Mouse (Mus musculus) limb, embryonic 14.5 days (tissue): ENCODE measurements around the gene Prex1. TPM values are rescaled to one million over a fixed set of nuclear protein-coding genes. Genes with fewer than 3 reads are reported as not detected.
"Not testable (repeated sequence)": the region's sequence is repeated elsewhere in the genome, so short reads cannot be mapped to it uniquely, and the experiment has no call there.

Source experiments
- ATAC-seq: fragments of 200-750 bp; cut with Nextera tagmentation; 2 replicates; pipeline ENCODE4 v1.8.0; 2017; ENCODE audit warnings: low read depth, moderate number of reproducible peaks, moderate TSS enrichment; ENCODE audit not compliant: low FRiP score
- DNase-seq: peaks from one replicate; pipeline ENCODE4 v3.0.0-alpha.2; 2015; ENCODE audit warnings: low spot score
- H3K27ac ChIP-seq: fragments of 300-500 bp; sonication (generic); replicated peaks from 2 replicates; pipeline ENCODE4 v1.5.1; 2014; ENCODE audit warnings: low read depth, mild to moderate bottlenecking, low read length, moderate library complexity, mixed read lengths
- H3K27me3 ChIP-seq: fragments of 300-500 bp; sonication (generic); 2 replicates; pipeline ENCODE4 v1.6.1; 2014; ENCODE audit warnings: low read length, mixed read lengths; ENCODE audit not compliant: control insufficient read depth, insufficient read depth
- H3K36me3 ChIP-seq: fragments of 300-500 bp; sonication (generic); 2 replicates; pipeline ENCODE4 v1.6.1; 2014; ENCODE audit warnings: mild to moderate bottlenecking, low read length, moderate library complexity, mixed read lengths; ENCODE audit not compliant: control insufficient read depth, insufficient read depth
- H3K4me1 ChIP-seq: fragments of 300-500 bp; sonication (generic); 2 replicates; pipeline ENCODE4 v1.6.1; 2014; ENCODE audit warnings: antibody characterized with exemption, low read length, mixed read lengths; ENCODE audit not compliant: control insufficient read depth, insufficient read depth
- H3K4me2 ChIP-seq: fragments of 300-500 bp; sonication (generic); replicated peaks from 2 replicates; pipeline ENCODE4 v1.6.1; 2014; ENCODE audit warnings: low read depth, mild to moderate bottlenecking, low read length, moderate library complexity; ENCODE audit not compliant: severe bottlenecking
- H3K4me3 ChIP-seq: fragments of 300-500 bp; sonication (generic); replicated peaks from 2 replicates; pipeline ENCODE4 v1.5.1; 2014; ENCODE audit warnings: low read length
- H3K9ac ChIP-seq: fragments of 300-500 bp; sonication (generic); 2 replicates; pipeline ENCODE4 v1.6.1; 2014; ENCODE audit warnings: mild to moderate bottlenecking, low read depth, low read length, moderate library complexity; ENCODE audit not compliant: severe bottlenecking
- H3K9me3 ChIP-seq: fragments of 300-500 bp; sonication (generic); 2 replicates; pipeline ENCODE4 v1.6.1; 2016; ENCODE audit warnings: low read length; ENCODE audit not compliant: control insufficient read depth
- POLR2A ChIP-seq: fragments of 200-500 bp; IDR thresholded peaks from 2 replicates; pipeline ENCODE4 v1.8.0; 2012; ENCODE audit warnings: inconsistent platforms, mild to moderate bottlenecking, moderate library complexity, borderline replicate concordance; ENCODE audit not compliant: insufficient read depth, insufficient read length; ENCODE audit errors: extremely low read depth
- WGBS: fragments of 180-500 bp; shearing (Covaris S2); extraction: QIAGEN DNeasy Blood & Tissue Kit; methylation state at CpG from one replicate; pipeline ENCODE4 v1.1.7; 2014; 5-methylcytosine and 5-hydroxymethylcytosine counted together
- polyA plus RNA-seq, 2 experiments: library from polyadenylated mRNA; depleted of rRNA in 1 of 2; stranded (reverse) in 1 of 2; unstranded in 1 of 2; fragments of >200 nt; fragmentation: Nextera tagmentation in 1 of 2; extraction: Ambion mirVana in 1 of 2; gene quantifications; 2 replicates each; pipeline versions ENCODE4 v1.2.1 to v1.2.3; 2012 to 2014

Gene Prex1
- 27.9 and 38.5 TPM in 2 replicates for polyA plus RNA-seq (2012; rRNA removed)
- polyA plus RNA-seq (2014; fragmentation: Nextera tagmentation; extraction: Ambion mirVana), result 20.1 and 21.1 TPM in 2 replicates

DNA sequence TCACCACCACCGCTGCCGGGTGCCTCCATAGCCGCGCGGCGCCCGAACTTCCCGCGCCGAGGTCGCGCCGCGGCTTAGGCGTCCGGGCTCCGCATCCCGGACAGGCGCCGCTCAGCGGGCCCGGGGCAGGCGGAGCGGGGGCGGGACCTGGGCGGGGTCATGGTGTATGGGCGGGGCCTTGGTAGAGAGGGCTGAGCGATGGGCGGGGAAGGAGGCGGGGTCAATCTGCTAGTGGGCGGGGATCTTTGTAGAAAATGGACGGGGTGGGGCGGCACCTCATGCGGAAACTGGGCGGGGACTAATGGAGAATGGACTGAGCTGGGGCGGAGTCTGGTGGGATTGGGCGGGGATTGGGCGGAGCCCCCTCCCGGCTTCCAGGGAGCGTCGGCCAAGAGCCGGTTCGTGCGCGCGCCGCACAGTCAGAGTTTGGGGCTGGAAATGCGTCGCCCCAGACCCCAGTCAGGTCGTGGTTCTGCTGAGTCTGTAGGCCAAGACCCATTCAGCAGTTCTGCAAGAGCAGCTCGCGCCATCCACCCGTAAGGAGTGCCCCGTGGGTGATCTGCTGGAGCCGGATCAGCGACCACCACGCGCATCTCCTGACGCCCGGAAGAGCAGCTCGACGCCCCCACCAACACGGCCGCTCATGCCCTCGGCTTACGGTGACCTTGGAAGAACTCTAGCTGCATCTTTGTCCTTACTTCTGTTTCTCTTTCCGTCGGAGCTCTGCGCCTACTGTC lies at the start of gene Prex1:
Gene Prex1 (minus strand): TSS at position 143 of the 737 bp plus-strand sequence.
- Histone ChIP-seq H3K27ac (peak within 1 kb of the TSS; percentile 61), H3K4me3 (peak within 1 kb of the TSS; percentile 88), H3K4me1 (peaks cover 24% of the 10 kb centered on the region), H3K9ac (peak within 1 kb of the TSS; percentile 74), H3K36me3 (no peaks in the 10 kb centered on the region), H3K4me2 (peak within 1 kb of the TSS; percentile 93), H3K9me3 (no peaks in the 10 kb centered on the region), H3K27me3 (no peaks in the 10 kb centered on the region)
- peak; percentile 66; the same call in 1 of the 2 replicates for TF ChIP-seq POLR2A
- WGBS, result 1% methylated on average over 62 of the region's 69 CpGs
- DNase-seq (peak; percentile 98), ATAC-seq (peak; percentile 96)

DNA sequence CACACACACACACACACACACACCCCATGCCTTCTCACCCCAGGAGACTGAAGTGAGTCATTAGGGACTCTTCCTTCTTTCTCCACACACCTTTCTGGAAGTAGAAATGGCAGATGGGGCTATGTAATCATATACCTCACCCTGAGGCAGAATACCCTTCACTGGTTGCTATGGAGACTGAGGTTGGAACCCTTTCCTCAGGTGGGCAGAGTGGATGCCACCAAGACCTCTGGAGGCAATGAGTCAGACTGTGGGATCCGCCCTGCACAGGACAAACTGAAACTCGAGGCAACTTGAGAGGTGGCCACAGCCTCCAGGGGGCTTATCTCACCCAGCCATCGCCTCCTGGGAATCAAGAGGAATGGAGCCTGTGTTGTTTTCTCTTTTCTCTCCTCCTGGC lies 44.3 kb upstream of the Prex1 start:
- H3K4me2 ChIP-seq, result no peak overlapping the region
- DNase-seq (no peak), ATAC-seq (no peak)
- H3K27ac ChIP-seq, result no peak overlapping the region
- TF ChIP-seq POLR2A, result no peak
- WGBS, result 24% methylated on average over 3 of the region's 3 CpGs
- H3K36me3 ChIP-seq, result no peaks in the 10 kb centered on the region
- no peaks in the 10 kb centered on the region for H3K4me1 ChIP-seq
- H3K9ac ChIP-seq, result no peak overlapping the region
- no peaks in the 10 kb centered on the region for H3K27me3 ChIP-seq
- no peak overlapping the region for H3K4me3 ChIP-seq
- no peaks in the 10 kb centered on the region for H3K9me3 ChIP-seq

DNA sequence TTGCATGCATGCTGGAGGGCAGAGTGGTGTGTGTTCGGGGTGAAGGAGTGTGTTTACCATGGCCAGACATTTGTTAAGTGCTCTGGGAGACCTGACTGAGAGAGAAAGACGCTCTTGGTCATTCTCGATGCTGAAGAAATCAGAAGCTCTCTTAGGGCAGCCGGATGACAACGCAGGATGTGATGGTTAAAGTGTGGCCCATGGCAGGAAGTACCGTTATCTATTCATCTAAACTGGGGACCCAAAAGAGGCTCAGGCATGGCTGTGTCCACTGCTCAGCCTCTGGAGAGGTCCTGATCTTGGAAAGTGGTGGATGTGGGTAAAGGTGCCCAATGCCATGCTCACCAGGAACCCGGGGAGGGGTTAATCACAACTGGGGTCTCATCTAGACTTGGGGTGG lies 41.1 kb upstream of the Prex1 start:
- TF ChIP-seq POLR2A, result no peak
- DNase-seq, result no peak
- WGBS, result 87% methylated on average over 7 of the region's 7 CpGs

DNA sequence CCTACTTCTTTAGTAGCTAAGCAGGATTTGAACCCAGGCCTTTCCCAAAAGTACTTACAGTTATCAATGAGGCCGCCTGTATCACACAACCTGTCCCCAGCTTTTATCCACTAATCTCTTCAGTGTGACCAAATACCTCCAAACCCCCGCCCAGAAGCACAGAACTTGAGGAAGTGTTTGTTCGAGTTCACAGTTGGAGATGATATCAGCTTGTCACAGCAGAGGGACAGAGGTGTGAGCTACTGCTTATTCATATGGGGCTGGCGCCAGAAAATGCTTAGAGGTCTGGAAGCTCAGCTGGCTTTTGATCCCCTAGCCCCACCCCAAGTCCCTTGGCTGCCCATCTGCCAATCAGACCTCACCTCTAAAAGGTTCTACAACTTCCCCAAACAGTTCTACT lies 40.6 kb upstream of the Prex1 start:
- Histone ChIP-seq H3K4me1 (no peaks in the 10 kb centered on the region), H3K27me3 (no peaks in the 10 kb centered on the region), H3K9ac (no peak overlapping the region), H3K4me2 (no peak overlapping the region), H3K4me3 (no peak overlapping the region), H3K27ac (no peak overlapping the region), H3K9me3 (no peaks in the 10 kb centered on the region), H3K36me3 (no peaks in the 10 kb centered on the region)
- ATAC-seq, result no peak
- DNase-seq, result no peak
- WGBS, result 57% methylated on average over 4 of the region's 4 CpGs
- TF ChIP-seq POLR2A, result no peak

More for the DNA sequence above, 41.1 kb upstream of the Prex1 start:
- Histone ChIP-seq H3K4me1 (no peaks in the 10 kb centered on the region), H3K27ac (no peak overlapping the region), H3K4me2 (no peak overlapping the region), H3K36me3 (no peaks in the 10 kb centered on the region), H3K9me3 (no peaks in the 10 kb centered on the region), H3K9ac (no peak overlapping the region), H3K4me3 (no peak overlapping the region), H3K27me3 (no peaks in the 10 kb centered on the region)
- ATAC-seq, result no peak

DNA sequence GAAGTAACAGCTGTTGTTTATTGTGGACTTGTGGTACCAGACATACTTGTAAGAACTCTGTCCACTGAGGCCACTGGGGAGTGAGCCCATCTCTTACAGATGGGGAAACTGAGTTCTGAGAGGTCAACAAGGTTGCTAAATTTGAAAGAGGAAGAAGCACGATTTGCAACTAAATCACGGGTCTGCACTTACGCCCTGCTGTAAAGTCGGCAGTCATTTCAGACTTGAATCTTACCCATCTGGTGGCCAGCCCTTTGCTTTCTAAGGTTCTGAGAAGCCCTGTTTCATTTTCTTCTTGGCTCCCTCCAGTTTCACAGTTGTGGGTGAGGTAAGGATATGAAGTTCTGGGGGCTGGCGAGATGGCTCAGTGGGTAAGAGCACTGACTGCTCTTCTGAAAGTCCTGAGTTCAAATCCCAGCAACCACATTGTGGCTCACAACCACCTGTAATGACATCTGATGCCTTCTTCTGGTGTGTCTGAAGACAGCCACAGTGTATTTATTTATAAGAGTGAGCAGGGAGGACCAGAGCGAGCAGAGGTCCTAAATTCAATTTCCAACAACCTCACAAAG lies 37.1 kb upstream of the Prex1 start:
- no peak overlapping the region for H3K4me3 ChIP-seq

DNA sequence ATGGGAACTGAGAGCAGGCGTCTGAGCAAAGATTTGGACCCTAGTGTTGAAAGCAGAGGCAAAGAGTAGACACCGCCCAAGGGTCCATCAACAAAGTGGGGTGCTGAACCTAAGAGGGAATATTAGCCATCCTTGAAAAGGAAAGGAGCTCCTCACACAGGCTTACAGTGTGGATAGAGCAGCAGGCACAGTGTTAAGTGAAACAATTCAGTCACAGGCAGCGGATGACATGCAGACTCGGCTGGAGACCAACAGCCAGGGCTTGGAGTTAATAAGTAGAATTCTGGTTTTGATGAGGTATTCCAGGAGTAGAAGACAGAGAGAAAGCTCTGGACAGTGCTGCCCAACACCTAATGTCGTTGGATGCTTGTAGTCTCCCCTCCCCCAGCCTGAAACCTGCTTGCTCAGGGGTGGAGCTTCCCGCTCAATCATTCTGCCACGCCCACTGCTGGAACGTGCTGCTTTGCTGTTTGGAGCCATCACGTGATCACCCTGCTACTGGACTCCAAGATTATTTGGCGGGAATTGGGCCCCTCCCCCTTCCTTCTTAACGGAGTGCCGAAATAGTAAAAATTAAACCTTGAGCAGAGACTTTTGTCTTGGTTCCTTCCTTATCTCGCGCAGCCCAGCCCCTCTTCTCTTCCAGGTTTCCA lies 32.8 kb upstream of the Prex1 start:
- H3K4me2 ChIP-seq, H3K4me3 ChIP-seq, H3K36me3 ChIP-seq, H3K27me3 ChIP-seq, DNase-seq, H3K27ac ChIP-seq, H3K9me3 ChIP-seq, ATAC-seq, H3K4me1 ChIP-seq, H3K9ac ChIP-seq: not testable (repeated sequence)
- 46% methylated on average over 14 of the region's 14 CpGs for WGBS

More for the DNA sequence above, 37.1 kb upstream of the Prex1 start:
- no peak for ATAC-seq
- Histone ChIP-seq H3K27ac (no peak overlapping the region), H3K9me3 (no peaks in the 10 kb centered on the region), H3K4me1 (no peaks in the 10 kb centered on the region), H3K4me2 (no peak overlapping the region), H3K36me3 (no peaks in the 10 kb centered on the region), H3K27me3 (no peaks in the 10 kb centered on the region), H3K9ac (no peak overlapping the region)
- no peak for TF ChIP-seq POLR2A
- DNase-seq, result no peak
- WGBS, result 73% methylated on average over 6 of the region's 6 CpGs
